Mouse (Mus musculus): Measurements from ENCODE around the gene Gart.
A peak's percentile ranks its signal among the peaks of the same experiment; 100 is the strongest.

The Gart gene

DNA sequence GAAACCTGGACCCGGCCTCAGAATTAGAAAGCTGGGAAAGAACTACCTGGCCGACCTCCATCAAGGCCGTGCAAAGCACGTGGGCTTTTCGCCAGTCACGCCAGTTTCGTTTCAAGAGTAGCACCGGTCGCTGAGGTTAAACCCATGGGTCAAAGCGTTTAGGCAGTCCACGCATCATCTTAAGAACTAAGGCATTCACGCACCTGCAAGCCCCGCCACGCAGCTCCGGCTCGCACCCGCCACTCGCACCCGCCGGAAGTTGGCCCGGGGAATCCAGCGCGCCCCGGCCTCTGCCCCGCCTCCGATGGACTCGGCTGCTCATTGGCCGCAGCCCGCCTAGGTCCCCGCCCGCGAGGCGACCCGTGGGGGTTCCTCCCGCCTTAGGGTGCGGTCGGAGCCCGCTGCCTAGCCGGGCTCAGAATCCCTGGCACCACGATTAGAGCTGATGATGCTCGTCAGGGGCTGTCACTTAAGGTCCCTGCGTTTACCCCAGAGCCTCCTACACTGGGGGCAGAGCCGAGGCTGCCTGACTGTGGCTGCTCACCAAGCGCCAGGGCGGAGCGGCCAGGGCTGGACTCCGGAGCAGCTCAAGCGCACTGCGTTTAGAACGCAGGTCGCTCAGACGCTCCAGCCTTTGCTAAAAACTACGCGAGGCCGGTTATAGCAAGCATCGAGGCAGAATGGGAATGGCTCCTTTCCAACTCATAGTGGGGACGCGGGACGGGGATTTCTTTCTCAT lies at the start of gene Gart:
Gene Gart, minus strand, starts transcription at position 272 of the 739 bp plus-strand sequence.
- DNase-seq (ENCODE audit: low spot score), result peak; percentile 91

DNA sequence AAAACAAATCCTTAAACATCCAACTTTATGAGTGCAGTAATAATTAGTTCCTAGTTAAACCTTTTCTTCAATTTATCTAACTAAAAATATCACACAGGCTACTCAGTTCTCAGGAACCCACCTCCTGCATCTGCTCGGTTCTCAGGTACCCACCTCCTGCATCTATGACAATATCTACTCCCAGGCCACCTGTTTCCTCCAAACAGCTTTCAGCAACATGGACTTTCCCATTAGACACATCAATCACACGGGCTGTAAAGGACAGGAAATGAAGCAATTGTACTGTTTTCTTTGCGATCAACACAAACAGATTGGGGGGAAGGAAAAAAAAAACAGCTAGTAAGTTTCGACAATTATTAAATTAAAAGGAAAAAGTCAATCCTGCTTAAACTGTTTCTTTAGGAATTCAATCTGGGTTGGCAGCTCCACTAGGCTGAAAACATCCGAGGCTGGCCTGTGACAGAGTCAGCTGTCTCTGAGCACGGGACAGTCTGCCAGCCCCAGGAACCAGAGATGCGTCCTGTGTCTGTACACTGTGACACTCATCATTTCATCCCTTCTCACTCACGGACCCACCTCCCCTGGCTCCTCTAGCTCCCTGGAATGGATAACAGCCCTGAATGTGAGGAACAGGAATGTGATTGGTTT lies 48.5 kb upstream of the Gart start:
- DNase-seq (ENCODE audit: low spot score), result no peak

DNA sequence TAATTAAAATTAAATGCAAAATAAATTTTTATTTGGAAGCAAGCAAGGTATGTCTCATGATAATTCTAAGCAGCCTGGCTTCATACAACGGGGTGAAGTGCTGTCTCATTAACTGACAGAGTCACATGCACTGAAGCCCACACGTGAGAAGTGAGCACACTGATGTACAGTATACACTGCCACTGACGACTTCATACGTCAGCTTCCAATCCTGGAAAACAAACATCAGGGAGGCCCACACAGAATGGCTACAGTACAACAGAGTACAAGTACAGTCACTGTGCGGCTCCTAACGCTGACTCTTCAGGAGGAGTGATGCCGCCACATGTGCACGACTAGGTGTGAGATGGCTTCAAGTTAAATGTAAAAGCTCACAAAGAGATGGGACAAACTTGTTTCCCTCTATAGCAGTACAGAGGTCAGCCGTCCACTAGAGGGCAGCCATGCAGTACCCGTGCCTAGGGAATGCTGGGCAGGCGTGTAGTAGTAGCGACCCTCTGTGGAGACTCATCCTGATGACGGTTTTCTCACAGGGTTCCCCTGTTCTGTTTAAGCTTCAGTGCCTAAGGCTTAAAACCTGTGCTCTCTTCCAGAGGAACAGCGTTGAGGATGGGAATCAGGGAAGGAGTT lies 47.8 kb upstream of the Gart start:
- DNase-seq (ENCODE audit: low spot score), result peak; percentile 29

DNA sequence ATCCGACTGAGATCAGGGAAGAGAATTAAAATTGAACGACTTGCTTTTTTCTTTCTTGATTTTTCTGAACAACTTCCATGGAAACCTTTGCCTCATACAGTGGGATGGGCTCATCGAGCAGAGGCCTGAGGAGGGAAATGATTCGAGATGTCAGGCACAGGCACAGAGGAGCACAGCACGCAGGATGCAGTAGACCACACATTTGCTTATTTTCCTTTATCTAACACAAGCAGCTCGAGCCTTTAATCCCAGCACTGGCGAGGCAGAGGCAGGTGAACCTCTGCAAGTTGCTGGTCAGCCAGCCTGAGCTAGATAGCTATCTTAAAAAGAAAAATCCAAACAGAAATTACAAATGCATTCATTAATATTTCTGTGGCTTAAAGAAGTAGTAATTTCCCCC lies 43.0 kb upstream of the Gart start:
- no peak for DNase-seq (ENCODE audit: low spot score)

DNA sequence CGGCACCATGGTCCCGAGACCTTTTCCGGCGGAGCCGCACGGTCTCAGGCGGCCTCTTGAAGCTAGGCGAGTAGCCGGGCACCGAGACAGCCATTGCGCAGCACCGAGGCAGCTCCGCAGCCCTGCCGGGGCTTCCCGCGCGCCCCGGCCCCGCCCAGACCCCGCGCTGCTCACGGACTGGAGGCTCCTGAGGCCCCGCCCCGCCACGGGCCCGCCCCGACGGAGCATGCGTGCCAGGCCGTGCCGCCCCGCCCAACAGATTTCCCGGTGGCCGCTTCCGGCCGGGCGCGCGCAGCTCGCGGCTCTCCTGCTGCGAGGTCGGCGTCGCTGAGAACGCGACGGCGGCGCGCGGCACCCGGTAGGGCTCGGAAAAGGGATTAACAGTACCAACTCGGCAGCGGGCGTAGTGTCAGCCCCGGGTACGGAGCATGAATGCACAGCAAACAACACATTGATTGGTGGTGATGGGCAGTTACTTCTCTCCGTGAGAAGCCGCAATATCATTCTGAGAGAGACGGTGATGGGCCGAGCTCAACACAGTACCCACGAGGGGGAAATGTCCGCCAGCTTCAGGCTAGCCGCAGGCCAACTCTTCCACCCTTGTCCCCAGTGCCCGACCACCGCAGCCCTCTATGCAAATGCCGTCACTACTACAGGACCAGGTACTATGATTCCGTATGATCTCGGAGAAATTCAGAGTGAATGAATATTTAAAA lies 42.0 kb upstream of the Gart start, which contains the start of gene Donson:
Gene Donson, minus strand, starts transcription at position 152 of the 716 bp plus-strand sequence.
- DNase-seq (ENCODE audit: low spot score), result peak; percentile 89

DNA sequence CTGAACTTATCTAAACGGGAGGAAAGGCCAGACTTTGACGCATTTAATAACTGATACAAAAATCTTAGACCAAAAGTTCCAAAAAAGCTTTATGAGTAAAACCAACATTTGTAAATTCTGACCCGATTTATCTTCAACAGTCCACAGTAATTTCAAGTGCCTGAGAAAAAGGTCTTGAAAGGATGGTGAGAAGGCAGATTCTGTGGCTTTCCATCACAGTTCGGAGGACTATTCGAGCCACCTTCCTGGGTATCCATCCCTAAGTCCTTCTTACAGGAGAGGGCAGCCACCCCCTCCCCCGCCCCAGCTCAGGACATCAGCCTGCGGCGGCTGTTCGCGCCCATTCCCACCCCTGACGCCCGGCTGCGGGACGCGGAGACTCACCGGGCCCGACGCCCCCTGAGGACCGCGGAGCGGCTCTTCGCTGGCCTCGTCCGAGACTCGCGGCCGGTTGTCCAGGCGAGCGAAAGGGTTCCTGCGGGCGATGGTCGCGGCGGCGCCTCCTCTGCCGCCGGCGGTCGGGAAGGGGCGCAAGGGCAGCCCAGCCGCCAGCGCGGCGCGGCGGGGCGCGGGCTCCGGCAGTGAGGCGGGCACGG lies 41.4 kb upstream of the Gart start:
- no peak for DNase-seq (ENCODE audit: low spot score)

DNA sequence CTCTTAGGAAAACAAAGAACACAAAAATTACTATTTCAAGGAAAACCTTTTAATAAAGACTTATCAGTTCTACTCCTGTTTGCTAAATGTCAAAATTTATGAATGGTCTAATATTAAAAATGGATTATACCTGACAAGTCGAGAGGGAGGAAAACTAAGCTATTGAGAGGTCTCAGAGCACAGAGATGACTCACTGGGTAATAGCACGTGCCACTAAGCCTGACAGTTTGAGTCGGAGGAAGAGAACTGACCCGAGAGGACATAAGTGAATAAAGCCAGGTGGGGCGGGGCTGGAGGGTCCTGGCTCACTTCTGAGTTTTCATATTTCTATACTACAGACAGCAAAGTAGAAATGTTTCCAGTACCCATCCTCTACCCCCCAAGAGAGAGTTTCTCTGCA lies 39.6 kb upstream of the Gart start:
- DNase-seq (ENCODE audit: low spot score), result no peak

DNA sequence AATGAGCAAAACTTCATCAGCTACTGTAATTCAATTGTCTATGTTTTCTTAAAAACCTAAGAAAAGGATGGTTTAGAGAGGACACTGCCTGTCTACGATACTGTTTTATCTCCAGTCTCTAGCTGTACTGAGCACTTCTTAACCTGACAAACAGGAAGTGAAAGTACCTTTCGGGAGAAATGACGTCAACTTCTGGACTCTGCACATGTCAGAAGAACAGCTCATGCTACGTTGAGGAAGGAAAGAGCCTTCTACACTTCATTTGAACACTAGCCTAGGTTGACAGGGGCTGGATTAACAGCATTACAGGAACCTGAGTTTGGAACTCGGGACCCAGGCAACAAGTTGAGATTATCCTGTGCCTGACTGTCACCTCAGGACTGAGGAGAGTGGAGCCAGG lies 38.8 kb upstream of the Gart start:
- DNase-seq (ENCODE audit: low spot score), result no peak

DNA sequence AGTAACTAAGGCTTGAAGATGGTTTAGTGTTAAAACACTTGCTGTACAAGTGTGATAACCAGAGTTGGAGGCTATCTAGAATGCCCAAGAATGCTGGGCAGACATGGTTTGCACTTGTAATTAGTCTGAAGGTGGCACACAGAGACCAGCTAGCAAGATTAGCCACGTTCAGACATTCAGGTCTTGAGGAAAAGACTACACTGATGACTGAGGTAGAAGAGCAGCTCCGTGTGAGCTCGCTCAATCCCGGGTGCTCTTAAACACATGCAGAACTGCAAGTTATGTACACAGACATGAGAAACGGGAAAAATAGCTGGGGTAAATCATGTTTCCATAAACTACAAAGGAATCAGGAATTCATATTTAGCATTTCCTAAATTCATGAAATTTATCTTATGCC lies 33.9 kb upstream of the Gart start:
- DNase-seq (ENCODE audit: low spot score), result no peak

DNA sequence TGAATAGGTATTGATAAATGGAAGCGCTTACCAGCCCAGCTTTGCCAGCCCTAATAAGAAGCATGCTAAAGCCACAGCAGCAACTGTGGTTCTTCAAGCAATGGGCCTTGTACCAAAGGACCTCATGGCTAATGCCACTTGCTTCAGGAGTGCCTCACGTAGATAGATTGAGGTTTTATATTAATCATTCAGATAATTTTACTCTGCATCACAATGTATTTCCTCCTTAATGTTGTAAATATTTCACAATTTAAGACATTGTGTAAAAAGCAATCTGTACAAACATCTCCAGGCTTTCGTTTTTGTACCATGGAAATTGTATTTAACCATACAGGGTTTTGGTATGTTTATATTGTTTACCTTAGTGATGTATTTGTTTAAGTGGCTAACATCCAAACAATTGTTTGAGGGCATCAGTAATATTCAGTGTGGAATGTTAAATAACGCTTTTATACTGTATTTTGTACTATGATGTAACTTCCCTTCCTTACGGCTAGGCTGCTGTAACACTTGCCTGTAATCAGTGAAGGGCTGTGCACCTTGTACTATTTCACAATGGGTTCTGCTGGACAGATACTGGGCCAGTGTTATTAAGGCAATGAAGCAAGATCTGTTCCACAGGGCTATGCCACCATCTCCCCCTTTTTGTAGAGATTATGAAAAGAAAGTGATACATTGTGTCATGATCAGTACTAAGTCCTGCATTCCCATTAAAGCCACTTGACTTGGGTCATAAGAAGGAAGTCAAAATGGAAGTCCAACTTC lies 31.6 kb upstream of the Gart start:
- DNase-seq (ENCODE audit: low spot score), result no peak

DNA sequence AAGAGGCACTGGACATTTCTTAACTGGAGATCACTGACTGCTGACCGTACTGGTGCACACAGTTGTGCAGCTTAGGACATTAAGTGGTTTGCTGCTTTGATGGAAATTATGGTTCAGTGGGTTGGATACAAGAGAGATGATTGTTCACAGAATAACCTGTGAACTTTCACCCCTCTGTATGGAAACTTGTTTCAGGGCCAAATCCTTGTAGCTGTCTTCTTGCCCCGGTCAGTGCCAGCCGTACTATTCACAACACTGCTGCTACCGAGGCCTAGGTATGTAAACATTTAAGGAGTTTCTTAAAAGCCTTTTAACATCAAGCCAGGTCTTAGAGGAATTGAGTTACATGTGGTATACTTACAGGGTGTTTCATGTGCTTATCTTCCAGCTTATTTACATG lies 27.7 kb upstream of the Gart start:
- no peak for DNase-seq (ENCODE audit: low spot score)

DNA sequence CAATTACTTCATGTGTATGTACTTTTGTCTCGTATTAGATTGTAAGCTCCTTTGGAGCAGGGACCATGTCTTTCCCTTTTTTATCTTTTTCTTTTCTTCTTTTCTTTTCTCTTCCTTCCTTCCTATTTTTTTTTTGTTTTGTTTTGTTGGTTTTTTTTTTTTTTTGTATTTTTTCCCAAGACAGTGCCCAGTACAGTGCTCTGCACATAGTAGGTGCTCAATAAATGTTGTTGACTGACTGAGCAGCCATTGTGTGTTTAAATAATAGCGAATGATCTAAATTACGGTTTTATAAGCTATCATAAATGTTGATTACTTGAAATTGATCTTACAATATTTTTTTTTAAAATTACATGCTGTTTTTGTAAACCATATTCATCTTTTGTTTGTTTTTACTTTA lies 17.0 kb upstream of the Gart start:
- DNase-seq (ENCODE audit: low spot score), result no peak

DNA sequence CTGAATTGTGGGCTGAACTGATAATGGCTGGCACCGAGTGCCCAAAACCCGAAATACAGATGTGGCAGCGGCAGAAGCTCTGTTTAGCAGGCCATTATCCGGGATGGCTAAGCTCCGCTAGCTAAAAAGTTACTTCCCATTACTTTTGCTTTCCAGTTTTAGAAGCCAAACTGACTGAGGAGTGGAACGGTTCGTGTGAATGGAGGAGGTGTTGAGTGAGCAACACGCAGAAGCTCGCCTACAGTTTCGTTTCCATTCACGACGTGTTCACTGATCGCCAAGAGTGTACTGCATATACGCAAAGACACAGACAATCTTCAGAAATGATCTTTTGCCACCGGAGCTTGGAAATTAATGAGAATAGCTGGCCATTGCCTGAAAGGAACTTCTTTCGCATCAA lies 15.6 kb upstream of the Gart start:
- DNase-seq (ENCODE audit: low spot score), result no peak

DNA sequence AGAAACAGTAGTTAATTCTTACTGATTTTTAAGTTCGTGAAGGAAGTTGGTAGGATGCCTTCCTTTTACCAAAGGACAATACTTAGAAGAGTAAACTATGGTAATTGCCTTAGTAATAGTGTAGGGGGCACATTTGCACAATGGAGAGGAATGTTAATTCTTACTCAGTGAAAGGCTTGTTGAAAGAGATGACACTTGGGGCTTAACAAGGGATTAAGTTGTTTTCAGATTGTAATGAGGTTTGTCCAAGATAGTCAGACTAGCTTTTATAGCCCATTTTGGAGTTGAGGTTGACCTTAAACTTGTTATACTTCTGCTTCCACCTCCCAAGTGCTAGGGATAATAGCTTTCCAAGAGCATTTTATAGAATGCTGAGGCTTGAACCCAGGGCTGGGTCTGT lies 14.6 kb upstream of the Gart start:
- no peak for DNase-seq (ENCODE audit: low spot score)

DNA sequence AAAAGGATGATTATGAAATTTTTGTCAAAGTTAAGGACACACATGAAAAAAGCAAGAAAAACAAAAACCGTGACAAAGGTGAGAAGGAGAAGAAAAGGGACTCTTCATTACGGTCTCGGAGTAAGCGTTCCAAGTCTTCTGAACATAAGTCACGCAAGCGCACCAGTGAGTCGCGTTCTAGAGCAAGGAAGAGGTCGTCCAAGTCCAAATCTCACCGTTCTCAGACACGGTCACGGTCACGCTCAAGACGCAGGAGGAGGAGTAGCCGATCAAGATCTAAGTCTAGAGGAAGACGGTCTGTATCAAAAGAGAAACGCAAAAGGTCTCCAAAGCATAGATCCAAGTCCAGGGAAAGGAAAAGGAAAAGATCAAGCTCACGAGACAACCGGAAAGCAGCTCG lies 13.0 kb upstream of the Gart start:
- DNase-seq (ENCODE audit: low spot score), result no peak

DNA sequence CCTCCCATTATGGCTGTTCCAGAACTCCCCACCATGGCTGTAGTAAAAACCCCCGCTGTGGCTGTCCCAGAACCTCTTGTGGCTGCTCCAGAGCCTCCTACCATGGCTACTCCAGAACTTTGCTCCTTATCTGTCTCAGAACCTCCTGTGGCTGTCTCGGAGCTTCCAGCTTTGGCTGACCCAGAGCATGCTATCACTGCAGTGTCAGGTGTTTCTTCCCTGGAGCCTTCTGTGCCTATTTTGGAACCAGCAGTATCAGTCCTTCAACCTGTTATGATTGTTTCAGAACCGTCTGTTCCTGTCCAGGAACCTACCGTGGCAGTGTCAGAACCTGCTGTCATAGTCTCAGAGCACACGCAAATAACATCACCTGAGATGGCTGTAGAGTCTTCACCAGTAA lies 11.7 kb upstream of the Gart start:
- DNase-seq (ENCODE audit: low spot score), result no peak

DNA sequence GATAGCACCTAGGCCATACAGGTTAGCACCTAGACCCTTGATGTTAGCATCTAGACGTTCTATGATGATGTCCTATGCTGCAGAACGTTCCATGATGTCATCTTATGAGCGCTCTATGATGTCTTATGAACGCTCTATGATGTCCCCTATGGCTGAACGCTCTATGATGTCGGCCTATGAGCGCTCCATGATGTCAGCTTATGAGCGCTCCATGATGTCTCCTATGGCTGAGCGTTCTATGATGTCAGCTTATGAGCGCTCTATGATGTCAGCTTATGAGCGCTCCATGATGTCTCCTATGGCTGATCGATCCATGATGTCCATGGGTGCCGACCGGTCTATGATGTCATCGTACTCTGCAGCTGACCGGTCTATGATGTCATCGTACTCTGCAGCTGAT lies 10.5 kb upstream of the Gart start:
- DNase-seq (ENCODE audit: low spot score), result no peak

DNA sequence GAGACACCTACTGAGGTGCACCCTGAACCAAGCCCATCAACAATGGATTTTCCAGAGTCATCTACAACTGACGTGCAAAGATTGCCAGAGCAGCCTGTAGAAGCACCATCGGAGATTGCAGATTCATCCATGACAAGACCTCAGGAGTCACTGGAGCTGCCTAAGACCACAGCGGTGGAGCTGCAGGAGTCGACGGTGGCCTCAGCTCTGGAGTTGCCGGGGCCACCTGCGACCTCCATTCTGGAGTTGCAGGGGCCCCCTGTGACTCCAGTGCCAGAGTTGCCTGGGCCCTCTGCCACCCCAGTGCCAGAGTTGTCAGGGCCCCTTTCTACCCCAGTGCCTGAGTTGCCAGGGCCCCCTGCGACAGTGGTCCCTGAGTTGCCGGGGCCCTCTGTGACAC lies 8.5 kb upstream of the Gart start:
- no peak for DNase-seq (ENCODE audit: low spot score)

DNA sequence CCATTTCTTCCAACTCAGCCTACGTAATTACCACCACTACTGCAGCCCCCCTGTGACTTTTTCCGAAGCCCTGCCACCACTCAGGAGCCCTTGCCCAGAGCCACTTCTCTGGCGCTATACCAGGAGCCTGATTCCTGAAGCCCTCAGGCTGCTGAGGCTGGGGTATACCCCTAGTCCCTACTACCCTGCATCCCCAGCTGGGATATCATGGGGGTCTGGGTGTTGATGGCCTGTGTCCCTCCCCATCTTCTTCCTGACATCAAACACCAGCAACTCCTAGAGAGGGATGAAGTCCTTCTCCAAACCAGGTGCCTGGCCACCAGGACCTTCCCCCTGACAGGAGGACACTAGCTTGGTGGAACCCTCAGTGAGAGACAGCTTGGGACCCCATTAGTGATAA lies 5.4 kb upstream of the Gart start:
- no peak for DNase-seq (ENCODE audit: low spot score)

DNA sequence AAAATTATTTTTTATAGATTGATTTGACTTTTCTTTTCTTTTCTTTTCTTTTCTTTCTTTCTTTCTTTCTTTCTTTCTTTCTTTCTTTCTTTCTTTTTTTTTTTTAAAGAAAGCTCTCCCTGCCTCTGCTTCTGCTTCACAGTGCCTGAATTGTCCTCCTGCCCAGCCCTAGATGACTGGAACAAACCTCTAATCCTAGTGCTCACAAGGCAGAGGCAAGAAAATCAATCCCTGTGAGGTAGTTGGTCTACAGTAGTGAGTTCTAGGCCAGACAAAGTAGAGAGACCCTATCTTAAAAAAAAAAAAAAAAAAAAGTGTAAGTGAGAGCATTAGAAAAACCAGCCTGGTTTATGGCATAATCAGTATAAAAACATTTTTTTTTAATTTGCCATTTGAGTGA lies 3.0 kb upstream of the Gart start:
- no peak for DNase-seq (ENCODE audit: low spot score)

DNA sequence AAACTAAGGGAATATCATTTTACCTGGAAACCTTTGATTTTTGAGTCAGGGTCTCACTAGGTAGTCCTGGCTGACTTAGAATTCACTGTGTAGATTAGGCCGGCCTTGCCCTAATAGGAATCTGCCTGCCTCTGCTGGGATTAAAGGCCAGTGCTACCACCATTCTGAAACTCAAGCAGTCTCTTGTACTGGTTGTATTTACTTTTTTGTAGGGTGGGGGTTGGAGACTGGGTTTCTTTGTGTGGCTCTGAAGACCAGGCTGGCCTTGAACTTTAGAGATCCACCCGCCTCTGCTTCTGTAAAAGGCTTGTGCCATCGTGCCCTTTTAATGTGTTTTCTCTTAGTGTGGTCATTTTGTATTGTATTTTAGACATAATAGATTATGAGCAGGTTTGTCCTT lies 2.5 kb upstream of the Gart start:
- DNase-seq (ENCODE audit: low spot score), result no peak

DNA sequence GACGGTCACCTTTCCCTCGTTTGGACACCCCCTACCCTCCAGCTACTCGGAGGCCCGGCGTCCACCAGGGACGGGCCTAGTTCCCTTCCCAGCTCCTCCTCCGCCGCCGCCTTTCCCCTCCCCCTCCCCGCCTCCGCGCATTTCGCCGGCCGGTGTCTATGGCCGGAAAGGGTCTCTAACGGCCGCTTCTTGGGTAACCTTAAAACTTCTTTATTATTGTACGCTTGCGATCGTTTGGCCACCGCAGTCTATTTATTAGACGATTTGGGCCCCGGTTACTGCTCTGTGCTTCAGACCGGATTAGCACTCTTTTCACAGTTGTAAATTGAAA lies 1.4 kb upstream of the Gart start:
- peak; percentile 60 for DNase-seq (ENCODE audit: low spot score)

All from ovary, adult 18-20 months (tissue).